Mouse (Mus musculus) right cerebral cortex, adult 18-20 months (tissue): ENCODE measurements at regions not wholly inside any gene's neighbourhood (a gene's known extent, or its start where the extent isn't known, plus 50 kb on each side); places are given as distances from the start of the nearest gene placed in this dataset.
A peak's percentile ranks its signal among the peaks of the same experiment; 100 is the strongest.
"Not testable (repeated sequence)": the region's sequence is repeated elsewhere in the genome, so short reads cannot be mapped to it uniquely, and the experiment has no call there.

ENCODE experiments used
- DNase-seq: peaks from one replicate; pipeline ENCODE4 v3.0.0; 2022; ENCODE audit warnings: mixed read lengths

GRCm38 (mm10) chr9:88240740-88241139 is 86.3 kb upstream of the Nt5e start:
- DNase-seq: no peak

- DNase-seq: peak; percentile 66
Measured at GRCm38 (mm10) chr9:88241203-88241995, 85.6 kb upstream of the Nt5e start.

- DNase-seq: no peak
Measured at GRCm38 (mm10) chr9:88242530-88242929, 84.5 kb upstream of the Nt5e start.

GRCm38 (mm10) chr9:88244492-88244891 is 82.5 kb upstream of the Nt5e start:
- no peak for DNase-seq

GRCm38 (mm10) chr9:88255948-88256347 is 71.0 kb upstream of the Nt5e start:
- DNase-seq: no peak

- DNase-seq: no peak
Measured at GRCm38 (mm10) chr9:88259627-88260026, 67.4 kb upstream of the Nt5e start.

- no peak for DNase-seq
Measured at GRCm38 (mm10) chr9:88260072-88260635, 66.8 kb upstream of the Nt5e start.

- no peak for DNase-seq
Measured at GRCm38 (mm10) chr9:88262461-88262860, 64.5 kb upstream of the Nt5e start.

GRCm38 (mm10) chr9:88266346-88266745 is 60.7 kb upstream of the Nt5e start:
- not testable (repeated sequence) for DNase-seq

- DNase-seq: no peak
Measured at GRCm38 (mm10) chr9:88268811-88269210, 58.2 kb upstream of the Nt5e start.

- no peak for DNase-seq
Measured at GRCm38 (mm10) chr9:88269216-88269615, 57.8 kb upstream of the Nt5e start.

GRCm38 (mm10) chr9:88270836-88271235 is 56.2 kb upstream of the Nt5e start:
- DNase-seq: no peak

GRCm38 (mm10) chr9:88273304-88273703 is 53.7 kb upstream of the Nt5e start:
- DNase-seq: no peak

- DNase-seq: no peak
Measured at GRCm38 (mm10) chr9:88274040-88274439, 53.0 kb upstream of the Nt5e start.

GRCm38 (mm10) chr9:88274681-88275336 is 52.2 kb upstream of the Nt5e start:
- DNase-seq: no peak

- DNase-seq: no peak
Measured at GRCm38 (mm10) chr9:88276023-88276568, 50.9 kb upstream of the Nt5e start.

- DNase-seq: peak; percentile 14
Measured at GRCm38 (mm10) chr9:88277031-88277430, 50.0 kb upstream of the Nt5e start.
